Mouse (Mus musculus): Measurements from ENCODE around the gene Ubap1. TPM values are rescaled to one million over a fixed set of nuclear protein-coding genes. Genes with fewer than 3 reads are reported as not detected.

Gene Ubap1
- polyA plus RNA-seq, 1 experiment from 2014 or later, result 71.4 TPM

DNA sequence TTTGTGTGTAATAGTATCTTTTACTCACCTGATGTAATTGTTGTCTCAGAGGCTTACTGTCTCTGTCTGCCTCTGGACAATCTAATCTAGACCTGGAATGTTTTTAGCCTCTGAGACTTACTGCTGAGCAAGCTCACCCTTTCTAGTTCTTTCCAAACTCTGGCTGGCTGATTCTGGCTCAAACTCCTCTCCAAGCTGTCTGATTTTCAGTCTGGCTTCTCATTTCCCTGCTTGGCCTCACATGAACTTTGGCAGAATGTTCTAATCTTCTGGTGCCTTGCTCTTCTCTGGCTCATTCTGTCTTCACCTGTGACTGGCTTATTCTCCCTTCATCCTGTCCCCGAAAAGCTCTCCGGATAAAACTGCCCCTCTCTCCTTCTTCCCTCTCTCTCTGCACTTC is 2.8 kb upstream of the Ubap1 start:
- 76% methylated on average over 2 of the region's 2 CpGs for WGBS
- Histone ChIP-seq H3K9me3 (ENCODE audit: control insufficient read depth, low read length) (no peaks in the 10 kb centered on the region), H3K27ac (ENCODE audit: low read depth, low read length) (no peak overlapping the region), H3K27me3 (ENCODE audit: control insufficient read depth, insufficient read depth, low read length) (no peaks in the 10 kb centered on the region), H3K36me3 (ENCODE audit: control insufficient read depth, insufficient read depth, low read length) (no peaks in the 10 kb centered on the region), H3K9ac (ENCODE audit: low read length) (no peak overlapping the region), H3K4me1 (replicated peaks; ENCODE audit: control insufficient read depth, insufficient read depth, low read length) (peaks cover 6% of the 10 kb centered on the region; the same call in 1 of the 2 replicates), H3K4me2 (ENCODE audit: low read depth, low read length, severe bottlenecking) (no peak overlapping the region), H3K4me3 (ENCODE audit: low read depth, low read length) (no peak overlapping the region)
- DNase-seq (ENCODE audit: low spot score) (no peak), ATAC-seq (replicated peaks; ENCODE audit: low FRiP score) (no peak)

- H3K27ac ChIP-seq (ENCODE audit: low read depth, low read length), result no peak overlapping the region
- 0 out of 2 replicates have a peak overlapping the region, but pooled peaks have one; percentile 32 for H3K4me2 ChIP-seq (ENCODE audit: low read depth, low read length, severe bottlenecking)
- H3K9me3 ChIP-seq (ENCODE audit: control insufficient read depth, low read length), result no peaks in the 10 kb centered on the region
- H3K9ac ChIP-seq (ENCODE audit: low read length), result no peak overlapping the region
- WGBS, result 52% methylated on average over 4 of the region's 5 CpGs
- H3K27me3 ChIP-seq (ENCODE audit: control insufficient read depth, insufficient read depth, low read length), result no peaks in the 10 kb centered on the region
- no peak overlapping the region for H3K4me3 ChIP-seq (ENCODE audit: low read depth, low read length)
- no peaks in the 10 kb centered on the region for H3K36me3 ChIP-seq (ENCODE audit: control insufficient read depth, insufficient read depth, low read length)
- DNase-seq (ENCODE audit: low spot score), result no peak
- H3K4me1 ChIP-seq (replicated peaks; ENCODE audit: control insufficient read depth, insufficient read depth, low read length), result peaks cover 6% of the 10 kb centered on the region; the same call in 1 of the 2 replicates
- no peak for ATAC-seq (replicated peaks; ENCODE audit: low FRiP score)
Measured at GRCm38 (mm10) chr4:41347839-41348238, 957 bp upstream of the Ubap1 start.

DNA sequence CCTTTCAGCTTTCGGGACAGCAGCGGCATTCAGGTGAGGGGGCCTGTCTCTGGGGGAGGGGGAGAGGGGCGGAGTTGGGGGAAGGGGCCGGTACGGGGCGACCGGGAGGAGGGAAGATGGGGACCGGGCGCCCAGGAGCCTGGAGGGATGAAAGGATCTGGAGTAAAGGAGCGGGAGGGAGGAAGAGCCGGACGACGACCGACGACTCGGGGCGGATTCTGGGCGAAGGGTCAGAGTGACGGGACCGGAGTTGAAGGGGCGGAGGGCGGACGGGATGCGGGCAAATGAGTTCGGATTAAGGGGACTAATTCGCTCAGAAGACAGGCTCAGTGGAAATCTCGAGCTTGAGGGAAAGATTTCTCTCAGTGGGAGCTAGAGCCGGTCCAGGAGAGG is 399 bp downstream of the Ubap1 start:
- H3K9ac ChIP-seq (ENCODE audit: low read length), result peak overlapping the region; percentile 66
- H3K9me3 ChIP-seq (ENCODE audit: control insufficient read depth, low read length), result no peaks in the 10 kb centered on the region
- DNase-seq (ENCODE audit: low spot score), result no peak
- 1% methylated on average over 27 of the region's 28 CpGs for WGBS
- peaks cover 6% of the 10 kb centered on the region; the same call in 1 of the 2 replicates for H3K4me1 ChIP-seq (replicated peaks; ENCODE audit: control insufficient read depth, insufficient read depth, low read length)
- H3K27me3 ChIP-seq (ENCODE audit: control insufficient read depth, insufficient read depth, low read length), result no peaks in the 10 kb centered on the region
- H3K27ac ChIP-seq (ENCODE audit: low read depth, low read length), result peak overlapping the region; percentile 86
- H3K36me3 ChIP-seq (ENCODE audit: control insufficient read depth, insufficient read depth, low read length), result no peaks in the 10 kb centered on the region
- H3K4me3 ChIP-seq (ENCODE audit: low read depth, low read length), result peak overlapping the region; percentile 81
- H3K4me2 ChIP-seq (ENCODE audit: low read depth, low read length, severe bottlenecking), result peak overlapping the region; percentile 47
- no peak; the same call in 1 of the 2 replicates for ATAC-seq (replicated peaks; ENCODE audit: low FRiP score)

- Histone ChIP-seq H3K36me3 (ENCODE audit: control insufficient read depth, insufficient read depth, low read length) (no peaks in the 10 kb centered on the region; the same call in 1 of the 2 replicates), H3K4me2 (ENCODE audit: low read depth, low read length, severe bottlenecking) (no peak overlapping the region), H3K4me1 (replicated peaks; ENCODE audit: control insufficient read depth, insufficient read depth, low read length) (peaks cover 10% of the 10 kb centered on the region; the same call in 1 of the 2 replicates), H3K9me3 (ENCODE audit: control insufficient read depth, low read length) (no peaks in the 10 kb centered on the region), H3K4me3 (ENCODE audit: low read depth, low read length) (no peak overlapping the region), H3K27ac (ENCODE audit: low read depth, low read length) (no peak overlapping the region), H3K9ac (ENCODE audit: low read length) (no peak overlapping the region), H3K27me3 (ENCODE audit: control insufficient read depth, insufficient read depth, low read length) (no peaks in the 10 kb centered on the region)
- WGBS, result 96% methylated on average over 4 of the region's 4 CpGs
- ATAC-seq (replicated peaks; ENCODE audit: low FRiP score) (no peak), DNase-seq (ENCODE audit: low spot score) (no peak)
Measured at GRCm38 (mm10) chr4:41352758-41353157, 4.0 kb downstream of the Ubap1 start.

- no peak for ATAC-seq (replicated peaks; ENCODE audit: low FRiP score)
- no peak for DNase-seq (ENCODE audit: low spot score)
- H3K36me3 ChIP-seq (ENCODE audit: control insufficient read depth, insufficient read depth, low read length), result no peaks in the 10 kb centered on the region; the same call in 1 of the 2 replicates
Measured at GRCm38 (mm10) chr4:41353265-41353664, 4.5 kb downstream of the Ubap1 start.

GRCm38 (mm10) chr4:41357154-41357553 is 8.4 kb downstream of the Ubap1 start:
- ATAC-seq (replicated peaks; ENCODE audit: low FRiP score) (peak; percentile 61; the same call in 1 of the 2 replicates), DNase-seq (ENCODE audit: low spot score) (no peak)
- H3K9ac ChIP-seq (ENCODE audit: low read length), result no peak overlapping the region
- H3K27ac ChIP-seq (ENCODE audit: low read depth, low read length), result no peak overlapping the region
- 10% methylated on average over 2 of the region's 2 CpGs for WGBS
- H3K36me3 ChIP-seq (ENCODE audit: control insufficient read depth, insufficient read depth, low read length), result no peaks in the 10 kb centered on the region; the same call in 1 of the 2 replicates
- no peak overlapping the region for H3K4me2 ChIP-seq (ENCODE audit: low read depth, low read length, severe bottlenecking)
- no peaks in the 10 kb centered on the region for H3K9me3 ChIP-seq (ENCODE audit: control insufficient read depth, low read length)
- H3K4me3 ChIP-seq (ENCODE audit: low read depth, low read length), result no peak overlapping the region
- no peaks in the 10 kb centered on the region for H3K27me3 ChIP-seq (ENCODE audit: control insufficient read depth, insufficient read depth, low read length)
- H3K4me1 ChIP-seq (replicated peaks; ENCODE audit: control insufficient read depth, insufficient read depth, low read length), result 0 out of 2 replicates have a peak, but pooled peaks cover 3% of the 10 kb centered on the region

More at GRCm38 (mm10) chr4:41353265-41353664, 4.5 kb downstream of the Ubap1 start:
- Histone ChIP-seq H3K4me1 (replicated peaks; ENCODE audit: control insufficient read depth, insufficient read depth, low read length) (0 out of 2 replicates have a peak, but pooled peaks cover 7% of the 10 kb centered on the region), H3K9me3 (ENCODE audit: control insufficient read depth, low read length) (no peaks in the 10 kb centered on the region), H3K27me3 (ENCODE audit: control insufficient read depth, insufficient read depth, low read length) (no peaks in the 10 kb centered on the region), H3K9ac (ENCODE audit: low read length) (no peak overlapping the region), H3K27ac (ENCODE audit: low read depth, low read length) (no peak overlapping the region), H3K4me2 (ENCODE audit: low read depth, low read length, severe bottlenecking) (no peak overlapping the region), H3K4me3 (ENCODE audit: low read depth, low read length) (no peak overlapping the region)
- WGBS, result 95% methylated on average over 1 of the region's 1 CpGs

GRCm38 (mm10) chr4:41358669-41359068 is 9.9 kb downstream of the Ubap1 start:
- DNase-seq (ENCODE audit: low spot score), result no peak
- Histone ChIP-seq H3K9ac (ENCODE audit: low read length) (no peak overlapping the region), H3K4me1 (replicated peaks; ENCODE audit: control insufficient read depth, insufficient read depth, low read length) (0 out of 2 replicates have a peak, but pooled peaks cover 3% of the 10 kb centered on the region), H3K9me3 (ENCODE audit: control insufficient read depth, low read length) (no peaks in the 10 kb centered on the region), H3K36me3 (ENCODE audit: control insufficient read depth, insufficient read depth, low read length) (no peaks in the 10 kb centered on the region; the same call in 1 of the 2 replicates), H3K4me3 (ENCODE audit: low read depth, low read length) (no peak overlapping the region), H3K27me3 (ENCODE audit: control insufficient read depth, insufficient read depth, low read length) (no peaks in the 10 kb centered on the region), H3K27ac (ENCODE audit: low read depth, low read length) (no peak overlapping the region), H3K4me2 (ENCODE audit: low read depth, low read length, severe bottlenecking) (no peak overlapping the region)
- ATAC-seq (replicated peaks; ENCODE audit: low FRiP score), result no peak
- WGBS, result 92% methylated on average over 2 of the region's 2 CpGs

GRCm38 (mm10) chr4:41359358-41359757 is 10.6 kb downstream of the Ubap1 start:
- ATAC-seq (replicated peaks; ENCODE audit: low FRiP score), result no peak
- no peaks in the 10 kb centered on the region; the same call in 1 of the 2 replicates for H3K36me3 ChIP-seq (ENCODE audit: control insufficient read depth, insufficient read depth, low read length)

GRCm38 (mm10) chr4:41361059-41361458 is 12.3 kb downstream of the Ubap1 start:
- DNase-seq (ENCODE audit: low spot score), result no peak
- Histone ChIP-seq H3K9ac (ENCODE audit: low read length) (no peak overlapping the region), H3K4me1 (replicated peaks; ENCODE audit: control insufficient read depth, insufficient read depth, low read length) (0 out of 2 replicates have a peak, but pooled peaks cover 3% of the 10 kb centered on the region), H3K4me2 (ENCODE audit: low read depth, low read length, severe bottlenecking) (no peak overlapping the region), H3K36me3 (ENCODE audit: control insufficient read depth, insufficient read depth, low read length) (no peaks in the 10 kb centered on the region), H3K4me3 (ENCODE audit: low read depth, low read length) (no peak overlapping the region), H3K9me3 (ENCODE audit: control insufficient read depth, low read length) (no peaks in the 10 kb centered on the region), H3K27me3 (ENCODE audit: control insufficient read depth, insufficient read depth, low read length) (no peaks in the 10 kb centered on the region), H3K27ac (ENCODE audit: low read depth, low read length) (no peak overlapping the region)
- no peak for ATAC-seq (replicated peaks; ENCODE audit: low FRiP score)
- WGBS, result 98% methylated on average over 3 of the region's 3 CpGs

More at GRCm38 (mm10) chr4:41359358-41359757, 10.6 kb downstream of the Ubap1 start:
- 93% methylated on average over 7 of the region's 7 CpGs for WGBS
- Histone ChIP-seq H3K27me3 (ENCODE audit: control insufficient read depth, insufficient read depth, low read length) (no peaks in the 10 kb centered on the region), H3K4me2 (ENCODE audit: low read depth, low read length, severe bottlenecking) (no peak overlapping the region), H3K9me3 (ENCODE audit: control insufficient read depth, low read length) (no peaks in the 10 kb centered on the region), H3K4me3 (ENCODE audit: low read depth, low read length) (no peak overlapping the region), H3K4me1 (replicated peaks; ENCODE audit: control insufficient read depth, insufficient read depth, low read length) (0 out of 2 replicates have a peak, but pooled peaks cover 3% of the 10 kb centered on the region), H3K27ac (ENCODE audit: low read depth, low read length) (no peak overlapping the region), H3K9ac (ENCODE audit: low read length) (no peak overlapping the region)
- DNase-seq (ENCODE audit: low spot score), result no peak

All from forebrain, embryonic 11.5 days (tissue).